Mouse (Mus musculus) forebrain, embryonic 10.5 days (tissue): ENCODE data around the gene Adat2. TPM values are rescaled to one million over a fixed set of nuclear protein-coding genes. Genes with fewer than 3 reads are reported as not detected.

Source experiments
- DNase-seq: peaks from one replicate; pipeline ENCODE4 v3.0.0-alpha.2; 2017; ENCODE audit warnings: low spot score; ENCODE audit errors: extremely low spot score
- H3K27ac ChIP-seq: fragments of 300-500 bp; sonication (generic); 2 replicates; pipeline ENCODE4 v1.5.1; 2016; ENCODE audit warnings: mild to moderate bottlenecking
- H3K27me3 ChIP-seq: fragments of 300-500 bp; sonication (generic); 2 replicates; pipeline ENCODE4 v1.6.1; 2016; ENCODE audit warnings: mild to moderate bottlenecking; ENCODE audit not compliant: poor library complexity, severe bottlenecking
- H3K36me3 ChIP-seq: fragments of 300-500 bp; sonication (generic); replicated peaks from 2 replicates; pipeline ENCODE4 v1.6.1; 2016; ENCODE audit warnings: mild to moderate bottlenecking, moderate library complexity
- H3K4me1 ChIP-seq: fragments of 300-500 bp; sonication (generic); 2 replicates; pipeline ENCODE4 v1.6.1; 2016
- H3K4me3 ChIP-seq: fragments of 300-500 bp; sonication (generic); 2 replicates; pipeline ENCODE4 v1.5.1; 2016; ENCODE audit warnings: mild to moderate bottlenecking, moderate library complexity
- H3K9me3 ChIP-seq: fragments of 300-500 bp; sonication (generic); 2 replicates; pipeline ENCODE4 v1.6.1; 2016; ENCODE audit warnings: mild to moderate bottlenecking, moderate library complexity
- WGBS: fragments of 180-500 bp; shearing (Covaris S2); methylation state at CpG from one replicate; pipeline ENCODE4 v1.1.7; 2016; 5-methylcytosine and 5-hydroxymethylcytosine counted together
- polyA plus RNA-seq: library from polyadenylated mRNA; unstranded; fragments of >200 nt; fragmentation: Nextera tagmentation; extraction: Ambion mirVana; gene quantifications from 2 replicates; pipeline ENCODE4 v1.2.1, GENCODE M21; 2016

The Adat2 gene
- 5.0 and 6.0 TPM in 2 replicates for polyA plus RNA-seq

DNA sequence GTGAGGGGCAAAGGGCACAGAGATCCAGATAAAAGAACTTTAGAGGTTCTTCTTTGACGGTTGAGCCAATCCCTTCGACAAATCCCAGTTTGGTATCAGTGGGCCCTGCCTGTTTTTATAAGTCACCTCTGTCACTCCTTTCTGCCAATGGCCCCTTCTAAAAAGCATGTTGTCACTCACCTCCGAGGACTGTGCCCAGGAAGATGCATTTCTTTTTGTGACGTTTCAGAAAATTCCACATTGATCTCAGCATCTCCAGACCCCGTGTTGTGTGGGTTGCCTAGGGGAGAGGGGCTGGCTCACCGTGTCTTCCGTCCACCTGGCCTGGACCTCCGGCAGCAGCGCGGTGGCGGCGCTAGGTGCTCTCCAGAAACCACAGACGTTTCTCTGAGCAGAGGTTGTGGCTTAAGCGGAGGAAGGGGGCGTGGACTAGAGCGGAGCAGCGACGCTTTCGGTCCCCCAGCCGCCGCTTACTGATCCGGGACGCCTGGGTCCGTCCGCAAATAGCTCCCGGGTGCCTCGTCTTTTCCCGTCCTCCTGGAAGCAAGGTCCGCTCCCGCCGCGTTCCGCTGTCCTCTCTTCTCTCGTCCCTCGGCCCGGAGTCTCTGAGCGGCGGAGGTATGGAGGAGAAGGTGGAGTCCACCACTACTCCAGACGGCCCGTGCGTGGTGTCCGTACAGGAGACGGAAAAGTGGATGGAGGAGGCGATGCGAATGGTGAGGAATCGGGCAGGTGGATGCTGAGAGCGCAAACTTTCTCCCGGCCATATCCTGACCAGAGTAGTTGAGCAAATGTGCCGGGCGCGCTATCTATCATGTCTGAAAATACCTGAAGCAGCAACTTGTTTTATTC lies at the start of gene Adat2, which contains the start of gene Pex3:
Gene Adat2, plus strand, starts transcription at position 249 of the 852 bp plus-strand sequence.
Gene Pex3, minus strand, starts transcription at position 497 of the 852 bp plus-strand sequence.
- WGBS, result 1% methylated on average over 51 of the region's 51 CpGs
- peak; percentile 90 for DNase-seq
- peaks cover 8% of the 10 kb centered on the region; the same call in 1 of the 2 replicates for H3K36me3 ChIP-seq
- H3K4me1 ChIP-seq, result peaks cover 14% of the 10 kb centered on the region
- no peaks in the 10 kb centered on the region for H3K27me3 ChIP-seq
- H3K4me3 ChIP-seq, result peak within 1 kb of the TSS; percentile 79
- peak within 1 kb of the TSS; percentile 89 for H3K27ac ChIP-seq
- H3K9me3 ChIP-seq, result no peaks in the 10 kb centered on the region

DNA sequence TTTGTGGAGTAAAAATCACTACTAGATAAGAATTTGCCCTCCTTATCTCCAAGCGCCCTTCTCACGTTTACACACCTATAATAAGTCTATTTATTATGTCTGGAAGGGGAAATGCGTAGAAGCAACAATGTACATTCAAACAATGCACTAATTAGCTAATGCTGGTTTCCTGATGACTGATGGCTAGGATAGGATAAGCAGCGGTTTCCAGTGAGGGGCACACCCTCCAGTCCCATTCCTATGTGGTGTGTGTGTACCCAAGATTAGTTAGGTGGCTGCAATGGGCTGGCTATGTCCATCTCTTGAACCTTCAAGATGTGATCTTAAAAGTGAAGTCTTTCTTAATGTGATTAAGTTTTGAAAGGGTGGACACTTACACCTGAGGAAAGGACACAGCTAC lies 30.8 kb upstream of the Adat2 start:
- Histone ChIP-seq H3K27ac (no peak overlapping the region), H3K9me3 (no peaks in the 10 kb centered on the region), H3K27me3 (no peaks in the 10 kb centered on the region), H3K4me1 (no peaks in the 10 kb centered on the region), H3K36me3 (peaks cover 7% of the 10 kb centered on the region; the same call in 1 of the 2 replicates), H3K4me3 (no peak overlapping the region)
- no peak for DNase-seq
- 90% methylated on average over 4 of the region's 4 CpGs for WGBS

- Histone ChIP-seq H3K4me3 (no peak overlapping the region), H3K27me3 (no peaks in the 10 kb centered on the region), H3K4me1 (no peaks in the 10 kb centered on the region), H3K36me3 (peaks cover 45% of the 10 kb centered on the region), H3K9me3 (no peaks in the 10 kb centered on the region), H3K27ac (no peak overlapping the region)
- no peak for DNase-seq
- WGBS, result 92% methylated on average over 4 of the region's 4 CpGs
Observed at GRCm38 (mm10) chr10:13528155-13528554, 24.5 kb upstream of the Adat2 start.

GRCm38 (mm10) chr10:13534751-13535150 lies 17.9 kb upstream of the Adat2 start:
- no peak overlapping the region for H3K4me3 ChIP-seq
- DNase-seq, result no peak
- 93% methylated on average over 3 of the region's 3 CpGs for WGBS
- H3K36me3 ChIP-seq, result peaks cover 53% of the 10 kb centered on the region
- no peaks in the 10 kb centered on the region for H3K27me3 ChIP-seq
- H3K27ac ChIP-seq, result no peak overlapping the region
- no peaks in the 10 kb centered on the region for H3K9me3 ChIP-seq
- no peaks in the 10 kb centered on the region for H3K4me1 ChIP-seq

GRCm38 (mm10) chr10:13536706-13537105 lies 16.0 kb upstream of the Adat2 start:
- peaks cover 41% of the 10 kb centered on the region for H3K36me3 ChIP-seq
- DNase-seq, result no peak
- WGBS, result 97% methylated on average over 7 of the region's 7 CpGs

GRCm38 (mm10) chr10:13539769-13540333 lies 12.8 kb upstream of the Adat2 start:
- Histone ChIP-seq H3K4me1 (no peaks in the 10 kb centered on the region), H3K4me3 (no peak overlapping the region), H3K9me3 (no peaks in the 10 kb centered on the region), H3K27ac (no peak overlapping the region), H3K27me3 (no peaks in the 10 kb centered on the region), H3K36me3 (peaks cover 23% of the 10 kb centered on the region)
- no peak for DNase-seq
- WGBS, result 95% methylated on average over 7 of the region's 7 CpGs

More at GRCm38 (mm10) chr10:13536706-13537105, 16.0 kb upstream of the Adat2 start:
- no peaks in the 10 kb centered on the region for H3K27me3 ChIP-seq
- no peaks in the 10 kb centered on the region for H3K4me1 ChIP-seq
- H3K27ac ChIP-seq, result no peak overlapping the region
- H3K4me3 ChIP-seq, result no peak overlapping the region
- no peaks in the 10 kb centered on the region for H3K9me3 ChIP-seq

DNA sequence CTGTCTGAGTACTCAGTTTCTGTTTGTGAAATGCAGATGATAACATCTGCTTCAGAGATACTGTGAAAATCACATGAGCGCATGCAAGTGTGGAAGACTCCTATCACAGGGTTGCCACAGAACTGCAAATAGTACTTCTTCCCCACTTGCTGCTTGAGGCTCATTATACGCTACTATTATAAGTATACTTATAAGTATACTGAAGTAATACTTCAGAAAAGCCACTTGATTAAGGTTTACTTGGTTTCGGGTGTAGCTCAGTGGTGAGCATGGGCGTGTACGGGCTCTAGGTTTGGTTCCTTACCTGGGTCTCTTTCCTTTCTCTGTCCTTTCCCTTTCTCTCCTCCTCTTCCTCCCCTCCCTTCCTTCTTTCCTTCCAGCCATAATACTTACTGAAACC lies 11.0 kb upstream of the Adat2 start:
- peaks cover 19% of the 10 kb centered on the region for H3K36me3 ChIP-seq
- H3K4me3 ChIP-seq, result no peak overlapping the region
- H3K27me3 ChIP-seq, result no peaks in the 10 kb centered on the region
- 95% methylated on average over 5 of the region's 5 CpGs for WGBS
- H3K9me3 ChIP-seq, result no peaks in the 10 kb centered on the region
- H3K4me1 ChIP-seq, result no peaks in the 10 kb centered on the region
- DNase-seq, result no peak
- no peak overlapping the region for H3K27ac ChIP-seq

GRCm38 (mm10) chr10:13553498-13553985 lies 848 bp downstream of the Adat2 start:
- H3K9me3 ChIP-seq, result no peaks in the 10 kb centered on the region
- peaks cover 14% of the 10 kb centered on the region for H3K4me1 ChIP-seq
- 35% methylated on average over 10 of the region's 10 CpGs for WGBS
- H3K27me3 ChIP-seq, result no peaks in the 10 kb centered on the region
- peak overlapping the region; percentile 89 for H3K27ac ChIP-seq
- H3K36me3 ChIP-seq, result peaks cover 8% of the 10 kb centered on the region; the same call in 1 of the 2 replicates
- DNase-seq, result no peak
- peak overlapping the region; percentile 79 for H3K4me3 ChIP-seq

DNA sequence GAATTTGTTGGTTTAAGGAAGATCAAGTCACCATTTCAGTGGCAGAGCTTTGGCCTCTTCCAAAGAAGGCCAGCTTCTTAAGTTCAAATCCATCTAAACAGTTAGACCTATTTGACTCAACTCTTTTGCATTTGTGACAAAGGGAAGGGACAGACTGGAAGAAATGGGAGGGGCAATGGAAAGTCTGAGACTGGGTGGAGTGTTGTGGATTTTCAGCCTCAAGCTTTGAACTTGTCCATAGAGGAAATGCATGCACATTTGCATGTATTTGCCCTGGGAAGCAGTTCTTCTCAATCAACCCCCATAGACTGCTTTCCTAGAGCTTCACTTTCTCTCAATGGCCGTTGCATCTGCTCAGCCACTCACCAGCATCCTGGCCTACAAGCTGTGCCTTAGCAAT lies 1.6 kb downstream of the Adat2 start:
- no peak overlapping the region for H3K27ac ChIP-seq
- H3K36me3 ChIP-seq, result peaks cover 11% of the 10 kb centered on the region; the same call in 1 of the 2 replicates
- H3K4me1 ChIP-seq, result peaks cover 14% of the 10 kb centered on the region
- no peaks in the 10 kb centered on the region for H3K9me3 ChIP-seq
- WGBS, result 81% methylated on average over 1 of the region's 1 CpGs
- no peaks in the 10 kb centered on the region for H3K27me3 ChIP-seq
- no peak for DNase-seq
- H3K4me3 ChIP-seq, result no peak overlapping the region

DNA sequence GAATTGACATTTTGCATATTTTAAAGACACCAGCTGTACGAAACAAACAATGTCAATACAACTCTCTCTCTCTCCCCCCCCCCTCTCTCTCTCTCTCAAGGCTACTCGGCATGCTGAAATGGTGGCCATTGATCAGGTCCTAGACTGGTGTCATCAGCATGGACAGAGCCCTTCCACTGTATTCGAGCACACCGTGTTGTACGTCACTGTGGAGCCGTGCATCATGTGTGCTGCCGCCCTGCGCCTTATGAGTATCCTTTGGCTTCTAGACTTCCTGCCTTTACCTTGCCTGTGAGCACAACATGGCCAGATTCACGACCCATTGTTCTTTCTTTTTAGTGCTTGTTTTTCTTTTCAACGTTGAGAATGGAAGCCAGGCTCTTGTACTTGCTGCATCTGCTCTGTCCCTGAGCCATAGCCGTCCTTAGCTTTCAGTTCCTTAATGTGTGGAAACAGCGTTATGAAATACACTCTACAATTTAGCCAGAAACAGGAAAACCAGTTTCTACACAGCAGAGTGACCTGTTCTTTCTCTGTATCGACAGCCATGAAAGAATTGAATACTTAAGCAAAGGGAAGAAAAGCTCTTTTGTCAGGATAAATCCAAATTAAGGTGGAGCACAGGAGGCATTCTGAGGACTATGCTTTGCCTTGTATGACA lies 7.5 kb downstream of the Adat2 start:
- H3K27ac ChIP-seq, result no peak overlapping the region
- H3K36me3 ChIP-seq, result peaks cover 52% of the 10 kb centered on the region
- no peaks in the 10 kb centered on the region for H3K9me3 ChIP-seq
- peaks cover 5% of the 10 kb centered on the region; the same call in 1 of the 2 replicates for H3K4me1 ChIP-seq
- H3K4me3 ChIP-seq, result no peak overlapping the region
- DNase-seq, result no peak
- WGBS, result 93% methylated on average over 13 of the region's 13 CpGs
- H3K27me3 ChIP-seq, result no peaks in the 10 kb centered on the region

DNA sequence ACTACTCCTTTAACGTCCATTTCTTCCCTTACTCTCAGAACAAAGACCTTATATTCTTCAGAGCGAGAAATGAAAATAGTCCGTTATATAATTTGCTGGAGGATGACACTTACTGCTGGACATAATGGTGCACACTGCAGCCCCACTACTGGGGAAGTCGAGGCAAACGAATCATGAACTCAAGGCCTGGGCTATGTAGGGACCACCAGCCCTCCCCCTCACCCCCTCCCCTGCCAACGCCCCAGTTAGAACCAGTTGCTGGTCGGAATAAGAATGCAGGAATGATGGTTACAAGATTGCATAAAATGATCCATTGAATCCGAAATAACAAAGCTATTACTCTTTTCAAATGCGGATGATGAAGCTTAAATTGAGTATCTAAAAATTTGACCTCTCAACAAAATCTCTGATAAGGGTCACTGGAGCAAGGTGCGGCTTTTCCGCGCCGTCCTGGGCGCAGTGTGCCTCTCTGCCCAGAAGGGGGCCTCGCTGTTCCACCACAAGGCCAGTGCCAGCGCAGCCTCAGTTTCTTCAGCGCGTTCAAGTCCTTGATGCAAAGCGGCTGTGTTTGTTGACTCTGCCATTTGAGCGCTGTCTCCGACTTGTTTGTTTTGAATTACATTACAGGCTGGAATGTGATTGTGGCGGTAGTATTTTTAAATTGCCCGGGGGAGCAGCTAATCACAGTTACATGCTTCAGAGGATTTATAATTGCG lies 11.8 kb downstream of the Adat2 start:
- H3K9me3 ChIP-seq, result no peaks in the 10 kb centered on the region
- H3K4me3 ChIP-seq, result peak overlapping the region; percentile 25
- DNase-seq, result peak; percentile 66
- peaks cover 33% of the 10 kb centered on the region for H3K27me3 ChIP-seq
- H3K27ac ChIP-seq, result no peak overlapping the region
- H3K36me3 ChIP-seq, result peaks cover 42% of the 10 kb centered on the region
- peaks cover 5% of the 10 kb centered on the region; the same call in 1 of the 2 replicates for H3K4me1 ChIP-seq
- 27% methylated on average over 24 of the region's 24 CpGs for WGBS

GRCm38 (mm10) chr10:13565080-13565448 lies 12.4 kb downstream of the Adat2 start:
- peak overlapping the region; percentile 25 for H3K4me3 ChIP-seq
- no peak overlapping the region for H3K27ac ChIP-seq
- peaks cover 8% of the 10 kb centered on the region for H3K4me1 ChIP-seq
- WGBS, result 69% methylated on average over 8 of the region's 8 CpGs
- H3K36me3 ChIP-seq, result peaks cover 39% of the 10 kb centered on the region
- DNase-seq, result no peak
- no peaks in the 10 kb centered on the region for H3K9me3 ChIP-seq
- H3K27me3 ChIP-seq, result peaks cover 33% of the 10 kb centered on the region
